Mouse (Mus musculus): Measurements from ENCODE around the gene Cfap77. TPM values are rescaled to one million over a fixed set of nuclear protein-coding genes. Genes with fewer than 3 reads are reported as not detected.

Gene Cfap77
- polyA plus RNA-seq, 1 experiment from 2014 or later, result 0.27 TPM

GRCm38 (mm10) chr2:28961636-28962035 is 93.2 kb downstream of the Cfap77 start:
- WGBS, result 67% methylated on average over 5 of the region's 5 CpGs
- peaks cover 11% of the 10 kb centered on the region; the same call in 1 of the 2 replicates for H3K27me3 ChIP-seq (replicated peaks)
- no peak overlapping the region for H3K27ac ChIP-seq (ENCODE audit: poor library complexity, severe bottlenecking)
- no peak overlapping the region for H3K4me2 ChIP-seq
- no peak for ATAC-seq (ENCODE audit: insufficient number of reproducible peaks, low FRiP score)
- no peaks in the 10 kb centered on the region for H3K9me3 ChIP-seq (replicated peaks)
- H3K4me3 ChIP-seq, result no peak overlapping the region
- no peaks in the 10 kb centered on the region for H3K36me3 ChIP-seq
- no peak overlapping the region for H3K9ac ChIP-seq
- H3K4me1 ChIP-seq (replicated peaks), result no peaks in the 10 kb centered on the region

GRCm38 (mm10) chr2:28961024-28961585 is 93.8 kb downstream of the Cfap77 start:
- H3K4me1 ChIP-seq (replicated peaks), result no peaks in the 10 kb centered on the region
- no peak for ATAC-seq (ENCODE audit: insufficient number of reproducible peaks, low FRiP score)
- no peak overlapping the region for H3K27ac ChIP-seq (ENCODE audit: poor library complexity, severe bottlenecking)
- no peak overlapping the region for H3K4me2 ChIP-seq
- H3K4me3 ChIP-seq, result no peak overlapping the region
- no peak overlapping the region for H3K9ac ChIP-seq
- WGBS, result 74% methylated on average over 15 of the region's 15 CpGs
- no peaks in the 10 kb centered on the region for H3K36me3 ChIP-seq
- peaks cover 7% of the 10 kb centered on the region; the same call in 1 of the 2 replicates for H3K27me3 ChIP-seq (replicated peaks)
- H3K9me3 ChIP-seq (replicated peaks), result no peaks in the 10 kb centered on the region

GRCm38 (mm10) chr2:28956874-28957273 is 98.0 kb downstream of the Cfap77 start:
- ATAC-seq (ENCODE audit: insufficient number of reproducible peaks, low FRiP score), result no peak
- H3K9me3 ChIP-seq (replicated peaks), result no peaks in the 10 kb centered on the region
- no peaks in the 10 kb centered on the region for H3K36me3 ChIP-seq
- H3K27me3 ChIP-seq (replicated peaks), result peaks cover 11% of the 10 kb centered on the region; the same call in 1 of the 2 replicates
- H3K9ac ChIP-seq, result no peak overlapping the region
- H3K4me1 ChIP-seq (replicated peaks), result no peaks in the 10 kb centered on the region
- no peak overlapping the region for H3K4me2 ChIP-seq
- WGBS, result 72% methylated on average over 4 of the region's 4 CpGs
- H3K27ac ChIP-seq (ENCODE audit: poor library complexity, severe bottlenecking), result no peak overlapping the region
- H3K4me3 ChIP-seq, result no peak overlapping the region

- no peaks in the 10 kb centered on the region for H3K36me3 ChIP-seq
- 79% methylated on average over 9 of the region's 9 CpGs for WGBS
- H3K27me3 ChIP-seq (replicated peaks), result peaks cover 11% of the 10 kb centered on the region; the same call in 1 of the 2 replicates
- H3K4me2 ChIP-seq, result no peak overlapping the region
- no peak overlapping the region for H3K27ac ChIP-seq (ENCODE audit: poor library complexity, severe bottlenecking)
- H3K4me1 ChIP-seq (replicated peaks), result no peaks in the 10 kb centered on the region
- no peaks in the 10 kb centered on the region for H3K9me3 ChIP-seq (replicated peaks)
- ATAC-seq (ENCODE audit: insufficient number of reproducible peaks, low FRiP score), result no peak
- no peak overlapping the region for H3K4me3 ChIP-seq
- no peak overlapping the region for H3K9ac ChIP-seq
These were observed 100.3 kb downstream of the Cfap77 start for GRCm38 (mm10) chr2:28954595-28954994.

- Histone ChIP-seq H3K9ac (no peak overlapping the region), H3K36me3 (no peaks in the 10 kb centered on the region), H3K4me3 (no peak overlapping the region), H3K4me2 (no peak overlapping the region), H3K27ac (ENCODE audit: poor library complexity, severe bottlenecking) (no peak overlapping the region), H3K4me1 (replicated peaks) (no peaks in the 10 kb centered on the region), H3K9me3 (replicated peaks) (no peaks in the 10 kb centered on the region), H3K27me3 (replicated peaks) (peaks cover 21% of the 10 kb centered on the region)
- WGBS, result 52% methylated on average over 8 of the region's 8 CpGs
- ATAC-seq (ENCODE audit: insufficient number of reproducible peaks, low FRiP score), result no peak
These were observed 101.9 kb downstream of the Cfap77 start for GRCm38 (mm10) chr2:28952981-28953380.

- no peak for ATAC-seq (ENCODE audit: insufficient number of reproducible peaks, low FRiP score)
- Histone ChIP-seq H3K4me3 (no peak overlapping the region), H3K4me1 (replicated peaks) (no peaks in the 10 kb centered on the region), H3K27me3 (replicated peaks) (peaks cover 28% of the 10 kb centered on the region), H3K9me3 (replicated peaks) (no peaks in the 10 kb centered on the region), H3K27ac (ENCODE audit: poor library complexity, severe bottlenecking) (no peak overlapping the region), H3K9ac (no peak overlapping the region), H3K36me3 (no peaks in the 10 kb centered on the region), H3K4me2 (no peak overlapping the region)
- WGBS, result 77% methylated on average over 3 of the region's 3 CpGs
These were observed 108.6 kb downstream of the Cfap77 start for GRCm38 (mm10) chr2:28946312-28946711.

- WGBS, result 66% methylated on average over 6 of the region's 6 CpGs
- peaks cover 32% of the 10 kb centered on the region for H3K27me3 ChIP-seq (replicated peaks)
- H3K4me2 ChIP-seq, result no peak overlapping the region
- H3K4me1 ChIP-seq (replicated peaks), result no peaks in the 10 kb centered on the region
- ATAC-seq (ENCODE audit: insufficient number of reproducible peaks, low FRiP score), result no peak
- no peak overlapping the region for H3K9ac ChIP-seq
- H3K9me3 ChIP-seq (replicated peaks), result no peaks in the 10 kb centered on the region
- H3K36me3 ChIP-seq, result no peaks in the 10 kb centered on the region
- no peak overlapping the region for H3K4me3 ChIP-seq
- no peak overlapping the region for H3K27ac ChIP-seq (ENCODE audit: poor library complexity, severe bottlenecking)
These were observed 109.5 kb downstream of the Cfap77 start for GRCm38 (mm10) chr2:28945388-28945787.

GRCm38 (mm10) chr2:28943666-28944516 is 111.0 kb downstream of the Cfap77 start:
- Histone ChIP-seq H3K9ac (no peak overlapping the region), H3K4me2 (no peak overlapping the region)
- 53% methylated on average over 30 of the region's 30 CpGs for WGBS

GRCm38 (mm10) chr2:28938997-28939396 is 115.9 kb downstream of the Cfap77 start:
- H3K36me3 ChIP-seq, result no peaks in the 10 kb centered on the region
- H3K9me3 ChIP-seq (replicated peaks), result no peaks in the 10 kb centered on the region
- H3K9ac ChIP-seq, result no peak overlapping the region
- H3K4me1 ChIP-seq (replicated peaks), result peaks cover 14% of the 10 kb centered on the region; the same call in 1 of the 2 replicates
- 28% methylated on average over 7 of the region's 7 CpGs for WGBS
- H3K27me3 ChIP-seq (replicated peaks), result peaks cover 14% of the 10 kb centered on the region; the same call in 1 of the 2 replicates
- no peak for ATAC-seq (ENCODE audit: insufficient number of reproducible peaks, low FRiP score)
- H3K27ac ChIP-seq (ENCODE audit: poor library complexity, severe bottlenecking), result no peak overlapping the region
- no peak overlapping the region for H3K4me2 ChIP-seq
- no peak overlapping the region for H3K4me3 ChIP-seq

More at GRCm38 (mm10) chr2:28943666-28944516, 111.0 kb downstream of the Cfap77 start:
- Histone ChIP-seq H3K27ac (ENCODE audit: poor library complexity, severe bottlenecking) (no peak overlapping the region), H3K36me3 (no peaks in the 10 kb centered on the region), H3K27me3 (replicated peaks) (peaks cover 34% of the 10 kb centered on the region), H3K4me1 (replicated peaks) (peaks cover 13% of the 10 kb centered on the region; the same call in 1 of the 2 replicates), H3K9me3 (replicated peaks) (no peaks in the 10 kb centered on the region), H3K4me3 (no peak overlapping the region)
- ATAC-seq (ENCODE audit: insufficient number of reproducible peaks, low FRiP score), result no peak

- WGBS, result 83% methylated on average over 3 of the region's 3 CpGs
- ATAC-seq (ENCODE audit: insufficient number of reproducible peaks, low FRiP score), result no peak
- Histone ChIP-seq H3K27me3 (replicated peaks) (peaks cover 17% of the 10 kb centered on the region), H3K36me3 (no peaks in the 10 kb centered on the region), H3K4me3 (no peak overlapping the region), H3K9me3 (replicated peaks) (no peaks in the 10 kb centered on the region), H3K27ac (ENCODE audit: poor library complexity, severe bottlenecking) (no peak overlapping the region), H3K4me2 (no peak overlapping the region), H3K4me1 (replicated peaks) (no peaks in the 10 kb centered on the region), H3K9ac (no peak overlapping the region)
These were observed 124.3 kb downstream of the Cfap77 start for GRCm38 (mm10) chr2:28930571-28930970.

GRCm38 (mm10) chr2:28923912-28924311 is 131.0 kb downstream of the Cfap77 start:
- Histone ChIP-seq H3K36me3 (no peaks in the 10 kb centered on the region), H3K4me3 (no peak overlapping the region), H3K27me3 (replicated peaks) (peaks cover 78% of the 10 kb centered on the region), H3K9ac (no peak overlapping the region), H3K27ac (ENCODE audit: poor library complexity, severe bottlenecking) (no peak overlapping the region), H3K9me3 (replicated peaks) (no peaks in the 10 kb centered on the region), H3K4me1 (replicated peaks) (no peaks in the 10 kb centered on the region), H3K4me2 (no peak overlapping the region)
- ATAC-seq (ENCODE audit: insufficient number of reproducible peaks, low FRiP score), result no peak
- 2% methylated on average over 4 of the region's 4 CpGs for WGBS

All from heart, embryonic 12.5 days (tissue).